Mouse (Mus musculus): ENCODE results near the gene Htra1. TPM values are rescaled to one million over a fixed set of nuclear protein-coding genes. Genes with fewer than 3 reads are reported as not detected.

Gene Htra1
- total and polyA plus RNA-seq, 3 experiments = not detected

DNA sequence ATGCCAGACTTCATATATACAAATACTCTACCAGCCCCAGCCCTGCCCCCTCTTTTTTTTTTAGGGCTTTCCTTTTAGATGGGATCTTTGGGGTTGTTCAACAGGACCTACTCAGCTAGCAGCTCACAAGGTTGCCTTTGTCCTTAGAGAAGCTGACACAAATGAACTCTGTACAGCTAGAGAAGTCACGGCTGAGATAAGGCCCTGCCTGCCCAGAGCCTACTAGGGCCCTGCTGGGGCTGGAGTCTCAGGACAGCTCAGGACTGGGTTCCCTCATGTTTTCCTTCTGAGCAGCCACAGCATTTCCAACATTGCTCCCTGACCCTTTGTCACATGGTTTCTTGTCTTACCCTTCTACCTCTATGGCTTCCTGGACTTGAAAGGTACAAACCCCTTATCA is 91.6 kb downstream of the Htra1 start:
- no peak for DNase-seq (ENCODE audit: low read depth, low spot score)
- Histone ChIP-seq H3K27ac (ENCODE audit: control insufficient read depth, low read depth, low read length) (no peak overlapping the region), H3K4me3 (ENCODE audit: control insufficient read depth in 1 of 2, insufficient read depth in 1 of 2, low read depth in 2 of 2, low read length in 2 of 2) (no peak overlapping the region), H3K9me3 (replicated peaks; ENCODE audit: insufficient read depth, low read length) (no peaks in the 10 kb centered on the region), H3K79me2 (ENCODE audit: control insufficient read depth, insufficient read depth, low read length, poor library complexity) (no peaks in the 10 kb centered on the region), H3K27me3 (ENCODE audit: control insufficient read depth in 1 of 2, insufficient read depth in 2 of 2, low read length in 2 of 2) (no peaks in the 10 kb centered on the region), H3K36me3 (ENCODE audit: control insufficient read depth in 1 of 2, insufficient read depth in 2 of 2, low read length in 2 of 2) (no peaks in the 10 kb centered on the region), H3K9ac (ENCODE audit: control insufficient read depth, low read depth, low read length, poor library complexity, severe bottlenecking) (no peak overlapping the region), H3K4me1 (ENCODE audit: control insufficient read depth in 1 of 2, insufficient read depth in 2 of 2, low read length in 2 of 2) (no peaks in the 10 kb centered on the region)
- TF ChIP-seq CTCF (IDR thresholded peaks at IDR 0.05 in 2 of 3, conservative IDR thresholded peaks at IDR 0.05 in 1 of 3; ENCODE audit: control insufficient read depth in 1 of 3, insufficient read depth in 1 of 3, low read depth in 2 of 3, low read length in 3 of 3, poor library complexity in 1 of 3, severe bottlenecking in 1 of 3) (no peak), TAL1 (IDR thresholded peaks at IDR 0.05; ENCODE audit: low read length) (no peak), POLR2AphosphoS5 (IDR thresholded peaks at IDR 0.05; ENCODE audit: borderline replicate concordance, low read depth, low read length) (no peak), MAZ (IDR thresholded peaks at IDR 0.05; ENCODE audit: low read depth, low read length) (no peak), USF1 (IDR thresholded peaks at IDR 0.05; ENCODE audit: low read depth, low read length) (no peak), MYB (IDR thresholded peaks at IDR 0.05; ENCODE audit: low read depth, low read length) (no peak), RAD21 (IDR thresholded peaks at IDR 0.05; ENCODE audit: low read depth, low read length) (no peak), TCF12 (IDR thresholded peaks at IDR 0.05; ENCODE audit: low read depth, low read length) (no peak), SMC3 (IDR thresholded peaks at IDR 0.05; ENCODE audit: low read depth, low read length) (no peak), POLR2AphosphoS2 (IDR thresholded peaks at IDR 0.05; ENCODE audit: low read length) (no peak), BHLHE40 (IDR thresholded peaks at IDR 0.05; ENCODE audit: borderline replicate concordance, low read depth, low read length) (no peak), MYC (IDR thresholded peaks at IDR 0.05; ENCODE audit: low read depth, low read length) (no peak), MAFK (IDR thresholded peaks at IDR 0.05; ENCODE audit: borderline replicate concordance, low read depth, low read length) (no peak), UBTF (IDR thresholded peaks at IDR 0.05; ENCODE audit: borderline replicate concordance, insufficient read depth, low read depth, low read length) (no peak), ZC3H11A (IDR thresholded peaks at IDR 0.05; ENCODE audit: low read depth, low read length) (no peak), E2F4 (IDR thresholded peaks at IDR 0.05; ENCODE audit: borderline replicate concordance, low read depth, low read length) (no peak), ZNF384 (IDR thresholded peaks at IDR 0.05; ENCODE audit: low read depth, low read length) (no peak), TBP (IDR thresholded peaks at IDR 0.05; ENCODE audit: low read depth, low read length) (no peak)

DNA sequence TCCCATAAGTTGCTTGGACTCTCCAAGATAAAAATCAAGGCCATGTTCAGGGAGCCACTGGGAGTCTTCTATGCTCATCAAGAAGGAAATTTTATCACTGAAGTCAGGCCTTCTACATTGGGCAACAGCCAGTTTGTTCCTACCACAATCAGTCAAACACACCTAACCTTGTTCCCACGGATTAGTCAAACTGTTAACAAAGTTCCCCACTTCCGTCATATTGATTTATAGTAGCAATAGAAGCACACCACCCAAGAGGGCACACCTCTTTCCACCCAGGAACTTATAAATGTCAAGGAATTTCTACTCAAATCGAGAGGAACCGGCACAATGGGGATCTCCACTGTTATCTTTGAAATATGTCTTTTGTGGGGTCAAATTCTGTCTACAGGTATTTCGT is 95.8 kb downstream of the Htra1 start, which contains the start of gene Dmbt1:
TSS of gene Dmbt1 (plus strand) at position 299 of the 400 bp plus-strand sequence.
- H3K4me1 ChIP-seq (ENCODE audit: control insufficient read depth in 1 of 2, insufficient read depth in 2 of 2, low read length in 2 of 2) = no peaks in the 10 kb centered on the region
- H3K27ac ChIP-seq (ENCODE audit: control insufficient read depth, low read depth, low read length) = no peak within 1 kb of the TSS
- no peaks in the 10 kb centered on the region for H3K9me3 ChIP-seq (replicated peaks; ENCODE audit: insufficient read depth, low read length)
- no peaks in the 10 kb centered on the region for H3K79me2 ChIP-seq (ENCODE audit: control insufficient read depth, insufficient read depth, low read length, poor library complexity)
- H3K27me3 ChIP-seq (ENCODE audit: control insufficient read depth in 1 of 2, insufficient read depth in 2 of 2, low read length in 2 of 2) = no peaks in the 10 kb centered on the region
- TF ChIP-seq MAZ (IDR thresholded peaks at IDR 0.05; ENCODE audit: low read depth, low read length) = no peak
- no peak for TF ChIP-seq MYB (IDR thresholded peaks at IDR 0.05; ENCODE audit: low read depth, low read length)
- TF ChIP-seq UBTF (IDR thresholded peaks at IDR 0.05; ENCODE audit: borderline replicate concordance, insufficient read depth, low read depth, low read length) = no peak
- no peak for TF ChIP-seq GATA1 (IDR thresholded peaks at IDR 0.05; ENCODE audit: low read depth, low read length)
- TF ChIP-seq BHLHE40 (IDR thresholded peaks at IDR 0.05; ENCODE audit: borderline replicate concordance, low read depth, low read length) = no peak
- no peak for TF ChIP-seq SIN3A (IDR thresholded peaks at IDR 0.05; ENCODE audit: low read length)
- DNase-seq (ENCODE audit: low read depth, low spot score) = no peak
- no peak within 1 kb of the TSS for H3K4me3 ChIP-seq (ENCODE audit: control insufficient read depth in 1 of 2, insufficient read depth in 1 of 2, low read depth in 2 of 2, low read length in 2 of 2)
- H3K36me3 ChIP-seq (ENCODE audit: control insufficient read depth in 1 of 2, insufficient read depth in 2 of 2, low read length in 2 of 2) = no peaks in the 10 kb centered on the region
- H3K9ac ChIP-seq (ENCODE audit: control insufficient read depth, low read depth, low read length, poor library complexity, severe bottlenecking) = no peak within 1 kb of the TSS

Other genes with a start within 250 kb of the Htra1 start
- gene Btbd16, start 162.0 kb upstream of the Htra1 start, total RNA-seq (2012; rRNA removed) = 0.72 and 0.89 TPM in 2 replicates
- under 1 TPM in 1 of 2 experiments, not detected in 1; 0.71 TPM for gene Btbd16, start 162.0 kb upstream of the Htra1 start, polyA plus RNA-seq (2012; ENCODE audit: insufficient read depth in 1 of 2, insufficient read length in 2 of 2, low read depth in 1 of 2, low replicate concordance in 2 of 2, missing spikeins in 1 of 2)
- gene Plekha1, start 70.4 kb upstream of the Htra1 start, total RNA-seq (2012; rRNA removed) = 6.9 and 18.9 TPM in 2 replicates
- gene Plekha1, start 70.4 kb upstream of the Htra1 start, polyA plus RNA-seq (2012; ENCODE audit: insufficient read depth in 1 of 2, insufficient read length in 2 of 2, low read depth in 1 of 2, low replicate concordance in 2 of 2, missing spikeins in 1 of 2) = 10 to 100 TPM in 1 of 2 experiments, not detected in 1; 22.1 TPM
- not detected in 2 replicates for gene Dmbt1, start 95.9 kb downstream of the Htra1 start, total RNA-seq (2012; rRNA removed)
- gene Dmbt1, start 95.9 kb downstream of the Htra1 start, polyA plus RNA-seq (2012; ENCODE audit: insufficient read depth in 1 of 2, insufficient read length in 2 of 2, low read depth in 1 of 2, low replicate concordance in 2 of 2, missing spikeins in 1 of 2) = not detected
- gene 4933402N03Rik, start 210.2 kb downstream of the Htra1 start, total RNA-seq (2012; rRNA removed) = not detected in 2 replicates
- gene 4933402N03Rik, start 210.2 kb downstream of the Htra1 start, polyA plus RNA-seq (2012; ENCODE audit: insufficient read depth in 1 of 2, insufficient read length in 2 of 2, low read depth in 1 of 2, low replicate concordance in 2 of 2, missing spikeins in 1 of 2) = not detected
- gene 5430419D17Rik, start 238.3 kb downstream of the Htra1 start, total RNA-seq (2012; rRNA removed) = not detected in 2 replicates
- not detected for gene 5430419D17Rik, start 238.3 kb downstream of the Htra1 start, polyA plus RNA-seq (2012; ENCODE audit: insufficient read depth in 1 of 2, insufficient read length in 2 of 2, low read depth in 1 of 2, low replicate concordance in 2 of 2, missing spikeins in 1 of 2)